Mouse (Mus musculus): ENCODE results near the gene Nckap5.

The Nckap5 gene

DNA sequence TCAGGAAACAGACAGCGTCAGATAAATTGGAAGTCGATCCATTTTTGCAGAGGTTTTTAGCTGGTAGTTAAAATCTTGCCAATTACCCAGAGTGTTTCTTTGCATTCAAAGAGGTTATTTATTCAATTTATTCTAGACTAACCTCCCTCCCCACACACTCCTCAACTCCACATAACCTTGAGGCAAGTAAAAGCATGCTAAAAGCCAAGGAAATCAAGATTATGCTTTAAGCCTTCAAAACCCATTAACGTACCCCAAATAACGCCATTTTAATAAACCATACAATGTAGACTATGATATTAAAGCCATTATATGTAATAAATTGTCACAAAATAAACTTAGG lies 129.7 kb downstream of the Nckap5 start:
- no peak for DNase-seq (ENCODE audit: low read depth, low spot score)

DNA sequence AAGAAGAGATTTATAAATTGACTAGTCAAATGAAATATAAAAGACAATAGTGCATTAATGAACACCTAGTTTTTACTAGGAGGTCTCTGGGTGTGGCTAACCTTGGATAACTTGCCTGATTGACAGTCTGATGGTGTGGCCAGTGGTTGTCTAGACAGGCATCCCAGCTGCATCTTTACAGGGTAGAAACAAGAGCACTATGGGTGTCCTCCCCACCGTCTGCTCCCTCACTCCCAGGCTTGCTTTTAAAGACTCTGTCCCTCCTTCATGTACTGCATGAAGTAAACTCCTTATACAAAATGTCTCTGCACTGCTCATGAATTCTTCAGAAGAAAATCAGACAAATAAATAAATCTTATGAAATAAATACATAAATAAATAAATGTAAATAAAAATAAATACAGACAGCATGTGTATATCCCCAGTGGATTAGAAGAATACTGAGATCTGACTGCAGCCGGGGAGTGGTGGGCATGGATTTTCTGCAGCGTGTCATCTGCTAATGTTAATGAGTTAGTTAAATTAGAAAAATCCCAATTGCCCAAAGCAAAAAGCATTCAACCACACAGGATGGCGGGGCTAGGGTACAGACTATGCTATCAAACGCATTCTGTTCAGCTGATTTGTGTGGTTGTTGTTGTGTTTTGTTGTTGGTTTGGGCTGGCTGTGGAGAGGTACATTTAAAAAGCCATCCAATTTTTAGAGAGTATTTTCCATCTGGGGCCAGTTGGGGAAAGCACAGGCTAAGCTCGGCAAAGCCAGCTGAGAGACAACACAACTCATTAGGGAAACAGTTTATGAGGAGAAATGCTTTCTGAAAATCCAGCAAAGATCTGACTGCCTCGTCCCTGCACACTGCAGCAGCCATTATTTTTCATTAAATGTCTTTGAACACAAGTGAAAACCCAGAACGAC lies 130.3 kb downstream of the Nckap5 start:
- DNase-seq (ENCODE audit: low read depth, low spot score) = no peak

DNA sequence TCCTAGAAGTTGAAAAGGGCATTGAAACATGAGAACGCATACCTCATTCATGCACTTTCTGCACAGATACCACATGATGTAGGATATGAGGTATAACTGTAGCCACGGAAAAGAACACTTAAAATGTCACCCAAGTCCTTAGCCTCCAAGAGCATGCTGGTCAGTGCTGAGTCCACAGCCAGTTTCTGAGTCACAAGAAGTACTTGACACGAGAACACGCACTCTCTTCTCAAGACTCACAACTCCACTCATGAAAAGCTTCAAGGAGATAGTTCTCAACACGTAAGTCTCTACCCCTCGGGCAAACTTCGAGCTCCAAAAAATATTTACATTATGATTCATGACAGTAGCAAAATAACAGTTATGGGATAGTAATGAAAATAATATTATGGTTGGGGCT lies 137.0 kb downstream of the Nckap5 start:
- DNase-seq (ENCODE audit: low read depth, low spot score) = no peak

DNA sequence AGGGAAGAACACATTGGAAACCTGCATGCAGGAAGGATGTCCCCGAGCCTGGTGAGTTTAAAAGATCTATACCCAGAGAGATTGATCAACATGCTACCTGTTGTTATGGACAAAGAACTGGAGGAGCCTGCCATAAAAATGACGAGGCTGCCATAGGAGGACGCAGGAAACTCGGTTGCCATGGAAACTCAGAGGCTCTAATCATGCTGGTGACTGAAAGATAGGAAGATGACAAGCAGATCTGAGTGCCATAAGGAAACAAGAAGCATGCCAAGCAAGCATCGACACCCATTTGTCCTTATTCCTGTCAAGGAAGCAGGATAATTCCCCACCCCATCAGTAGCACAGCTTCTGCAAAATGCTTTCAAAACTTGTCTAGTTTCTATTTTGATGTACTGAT lies 142.0 kb downstream of the Nckap5 start:
- DNase-seq (ENCODE audit: low read depth, low spot score) = no peak

DNA sequence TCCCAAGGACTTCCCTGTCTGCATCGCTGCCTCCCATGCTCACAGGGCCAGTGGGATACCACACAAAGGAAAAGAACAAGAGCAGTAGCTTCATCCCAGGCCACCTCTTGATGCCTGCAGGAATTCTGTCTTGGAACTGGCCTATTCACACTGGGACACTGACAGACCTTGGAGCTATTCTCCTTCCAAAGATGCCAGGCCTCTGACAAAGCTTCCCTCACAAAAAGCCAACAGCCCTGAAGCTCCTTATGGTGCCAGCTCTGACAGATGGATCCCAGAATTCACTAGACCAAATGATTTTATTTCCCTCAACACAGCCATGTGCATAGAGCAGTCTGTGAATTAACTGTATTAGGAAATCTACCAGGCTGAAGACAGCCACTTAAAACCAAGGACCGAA lies 143.9 kb downstream of the Nckap5 start:
- no peak for DNase-seq (ENCODE audit: low read depth, low spot score)

DNA sequence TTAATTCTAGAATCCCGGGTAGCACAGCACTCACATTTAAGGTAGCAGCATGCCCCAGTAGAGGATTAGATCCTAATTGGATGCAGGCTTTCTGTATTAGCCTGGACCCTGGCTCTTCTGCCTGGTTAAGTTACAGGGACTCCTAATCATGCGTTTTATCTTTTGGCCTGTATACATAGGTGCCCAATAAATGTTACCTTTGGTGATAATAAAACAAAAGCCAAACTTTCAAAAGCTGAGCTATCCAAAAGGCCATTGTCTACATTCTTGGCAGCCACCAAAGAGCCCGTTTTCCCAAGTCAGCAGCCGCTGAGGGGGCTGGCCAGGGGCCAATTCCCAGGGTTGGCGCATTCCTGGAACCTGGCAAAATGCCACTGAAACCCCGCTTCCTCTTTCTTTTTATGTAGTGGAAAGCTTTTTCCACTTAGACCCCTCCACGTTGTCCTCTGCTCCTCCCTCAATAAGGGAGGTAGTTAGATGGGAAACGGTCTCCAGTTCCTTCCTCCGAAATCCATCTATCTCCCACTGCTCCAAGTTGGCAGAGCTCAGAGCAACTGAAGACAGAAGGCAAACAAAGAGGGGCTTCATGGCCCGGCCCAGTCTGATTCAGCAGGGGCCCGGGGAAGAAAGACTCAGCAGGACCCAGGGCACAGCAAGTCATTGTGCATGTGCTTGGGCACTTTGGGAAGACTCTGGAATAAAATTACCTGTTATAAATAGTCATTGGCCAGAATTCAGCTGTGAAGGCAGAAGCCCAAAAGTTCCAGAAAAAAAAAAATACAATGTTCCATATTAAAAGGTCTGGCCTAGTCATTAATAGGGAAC lies 146.8 kb downstream of the Nckap5 start:
- no peak for DNase-seq (ENCODE audit: low read depth, low spot score)

DNA sequence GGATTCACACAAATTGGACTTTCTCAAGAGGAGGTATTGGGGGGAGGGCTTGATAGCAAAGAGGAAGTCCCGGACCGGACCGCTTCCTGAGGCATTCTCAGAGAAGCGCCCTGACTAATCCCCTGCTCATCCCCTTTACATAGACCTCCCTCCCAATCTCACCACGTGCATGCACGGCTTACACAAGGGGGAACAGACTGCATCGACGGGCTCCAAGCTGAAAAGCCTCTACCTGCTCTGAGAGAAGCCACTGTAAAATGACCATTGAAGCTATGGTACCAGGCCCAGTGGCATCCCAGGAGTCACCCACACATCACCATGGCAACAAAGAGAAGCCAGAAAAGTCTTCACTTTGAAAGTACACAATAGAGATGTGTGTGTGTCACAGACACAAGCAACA lies 148.8 kb downstream of the Nckap5 start:
- no peak for DNase-seq (ENCODE audit: low read depth, low spot score)

DNA sequence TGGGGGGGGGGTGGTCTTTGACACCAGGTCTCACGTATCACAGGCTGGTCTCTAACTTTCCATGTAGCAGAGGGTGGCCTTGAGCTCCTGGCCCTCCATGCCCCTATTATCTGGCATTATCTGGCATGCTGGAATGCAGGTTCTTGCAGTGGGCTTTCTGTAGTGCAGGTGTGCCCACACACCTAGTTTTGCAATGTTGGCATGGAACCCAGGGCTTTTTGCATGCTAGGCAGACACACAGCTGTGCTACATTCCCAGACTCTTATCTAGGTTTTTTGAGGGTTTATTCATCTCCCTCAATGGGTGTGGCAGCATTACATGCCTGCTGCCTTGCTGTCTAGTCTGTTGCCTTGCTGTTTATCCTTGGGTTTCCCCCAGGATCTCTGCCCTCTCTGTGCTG lies 151.3 kb downstream of the Nckap5 start:
- DNase-seq (ENCODE audit: low read depth, low spot score) = no peak

DNA sequence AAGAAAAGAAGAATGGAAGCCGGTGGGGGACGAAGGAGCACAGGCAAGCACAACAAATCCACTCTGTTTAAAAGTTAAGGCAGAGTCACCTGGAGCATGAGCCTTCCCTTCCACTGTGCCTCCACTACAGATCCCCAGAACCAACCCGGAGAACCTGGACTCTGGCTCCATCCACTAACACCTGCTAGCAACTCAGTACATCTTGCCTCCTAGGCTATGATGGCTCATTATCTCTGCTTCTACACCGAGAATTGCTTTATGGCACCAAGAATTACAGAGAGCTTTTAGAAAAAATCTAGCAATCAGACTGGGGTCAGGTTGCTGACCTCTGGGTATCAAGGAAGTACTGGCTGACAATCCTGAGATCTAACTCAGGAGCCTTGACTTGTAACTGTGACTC lies 153.3 kb downstream of the Nckap5 start:
- DNase-seq (ENCODE audit: low read depth, low spot score) = no peak

DNA sequence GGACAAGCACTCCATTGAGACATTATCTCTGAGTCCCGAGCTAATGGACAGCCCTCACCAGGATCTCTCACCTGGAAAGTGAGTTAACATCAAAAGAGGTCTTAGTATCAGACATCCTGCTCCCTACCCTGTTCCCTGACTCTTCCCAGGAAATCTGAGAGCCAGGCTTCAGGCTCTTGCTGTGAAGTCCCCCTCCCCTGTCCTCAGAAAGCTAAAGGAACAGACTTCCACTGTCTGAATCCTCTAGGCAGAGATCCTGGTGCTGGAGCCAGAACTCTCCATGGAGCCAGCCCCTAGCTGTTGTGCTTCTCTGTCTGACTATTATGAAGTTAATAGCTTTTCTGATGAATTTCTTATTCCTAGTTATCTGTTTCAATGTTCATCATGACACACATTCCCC lies 153.8 kb downstream of the Nckap5 start:
- DNase-seq (ENCODE audit: low read depth, low spot score) = no peak

DNA sequence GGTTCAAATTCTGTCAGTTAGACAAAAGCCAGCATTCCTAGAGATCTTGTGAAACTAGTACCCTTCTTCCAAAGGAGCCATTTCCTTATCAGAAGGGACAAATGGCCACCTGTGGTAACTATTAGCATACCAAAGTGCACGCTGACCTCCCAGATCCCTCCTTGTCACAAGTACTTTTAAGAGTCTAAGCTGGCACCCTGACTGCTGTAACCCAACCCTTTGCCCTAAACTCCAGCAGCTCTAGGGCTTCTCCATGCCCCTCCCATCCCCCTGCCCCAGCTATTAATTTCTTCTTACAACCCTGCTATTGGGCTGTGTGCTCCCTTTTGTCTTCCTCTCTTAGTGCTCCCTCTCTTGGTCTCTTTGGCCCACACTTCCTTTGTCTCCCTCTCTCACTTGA lies 155.5 kb downstream of the Nckap5 start:
- no peak for DNase-seq (ENCODE audit: low read depth, low spot score)

DNA sequence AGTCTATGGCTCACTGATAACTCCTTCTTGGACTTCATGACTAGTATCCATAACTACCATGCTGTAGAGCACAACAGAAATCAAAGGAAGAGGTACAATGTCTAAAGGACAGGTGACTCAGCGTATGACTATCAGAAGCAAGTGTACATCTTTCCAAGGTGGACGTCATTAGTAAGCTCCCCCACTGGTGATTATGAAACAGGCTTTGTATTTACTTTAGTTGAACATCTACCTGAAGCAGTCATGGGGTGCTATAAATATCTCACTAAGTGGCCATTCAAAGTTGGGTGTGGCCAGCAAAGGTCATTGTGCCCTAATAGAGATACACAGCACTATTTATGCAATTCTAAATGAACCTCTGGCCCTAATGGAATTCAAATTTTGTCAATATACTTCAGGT lies 157.4 kb downstream of the Nckap5 start:
- DNase-seq (ENCODE audit: low read depth, low spot score) = no peak

DNA sequence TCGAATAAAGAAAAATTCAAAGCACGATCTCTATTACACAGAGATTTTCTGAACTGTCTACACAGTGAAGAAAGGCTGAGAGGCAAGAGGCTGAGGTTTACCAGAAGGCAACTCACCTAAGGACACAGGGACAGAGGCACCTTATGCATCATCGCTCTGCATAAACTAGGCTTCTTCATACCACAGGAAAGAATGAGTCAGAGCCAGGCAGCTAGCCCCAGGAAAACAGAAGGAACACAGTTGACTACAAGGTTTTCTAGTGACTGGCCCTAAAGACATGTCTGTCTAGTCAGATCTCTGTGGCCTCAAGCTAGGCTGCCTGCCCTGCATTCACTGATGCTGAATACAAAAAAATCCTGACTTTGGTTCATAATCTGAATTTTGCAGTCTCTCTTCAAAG lies 160.1 kb downstream of the Nckap5 start:
- no peak for DNase-seq (ENCODE audit: low read depth, low spot score)

DNA sequence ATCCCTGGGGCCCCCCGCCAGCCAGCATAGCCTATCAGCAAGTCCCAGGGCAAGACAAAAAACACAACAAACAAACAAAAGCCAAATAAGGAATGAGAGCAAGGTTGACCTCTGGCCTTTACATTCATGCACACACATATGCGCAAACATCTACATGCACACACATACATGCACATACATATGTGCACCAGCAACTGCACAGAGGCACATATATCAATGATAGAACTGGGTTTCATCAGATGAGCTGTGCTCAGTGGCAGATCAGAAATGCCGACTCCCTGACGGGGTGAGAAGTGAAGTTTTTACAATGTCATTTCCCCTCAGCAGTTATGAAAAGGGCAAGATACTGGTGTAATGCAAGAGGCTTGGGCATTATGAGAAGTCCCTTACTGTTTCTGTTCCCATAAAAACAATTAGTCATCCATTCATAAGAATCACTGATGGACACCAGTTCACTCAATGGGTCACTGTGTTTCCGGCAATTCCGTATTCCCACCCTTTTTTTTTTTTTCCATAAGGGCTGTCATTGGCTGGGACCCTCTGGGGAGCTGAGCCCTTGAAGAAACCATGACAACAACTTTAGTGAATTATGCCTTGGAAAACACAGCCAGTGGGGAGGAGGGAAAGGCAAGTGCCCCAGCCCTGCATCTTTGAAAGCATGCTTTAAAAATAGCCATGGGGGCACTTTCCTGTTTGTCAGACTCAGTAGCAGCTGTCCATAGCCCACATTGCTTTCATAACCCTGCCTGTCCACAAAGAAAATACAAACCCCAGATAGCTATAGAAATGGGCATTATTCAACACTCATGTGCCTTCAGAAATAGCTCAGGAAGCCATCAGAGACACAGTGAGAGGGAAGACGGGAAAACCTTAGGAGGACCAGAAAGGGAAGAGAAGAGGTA lies 170.2 kb downstream of the Nckap5 start:
- DNase-seq (ENCODE audit: low read depth, low spot score) = peak; percentile 20

DNA sequence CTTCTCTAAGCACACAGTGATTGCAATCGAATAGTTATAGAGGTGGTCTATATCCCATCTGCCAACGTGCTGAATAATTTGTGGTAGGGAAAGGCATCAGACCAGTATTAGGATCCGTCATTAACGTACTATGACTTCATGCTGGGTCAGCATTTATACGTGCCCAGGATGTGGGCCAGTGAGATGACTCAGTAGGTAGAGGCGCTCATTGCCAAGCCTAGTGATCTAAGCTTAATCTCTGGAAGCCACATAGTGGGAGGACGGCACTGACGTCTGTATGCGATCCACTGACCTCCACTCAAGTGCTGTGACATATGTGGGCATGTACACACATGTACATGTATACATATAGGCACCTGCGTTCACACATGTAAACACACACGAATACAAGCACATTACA lies 171.9 kb downstream of the Nckap5 start:
- DNase-seq (ENCODE audit: low read depth, low spot score) = no peak

DNA sequence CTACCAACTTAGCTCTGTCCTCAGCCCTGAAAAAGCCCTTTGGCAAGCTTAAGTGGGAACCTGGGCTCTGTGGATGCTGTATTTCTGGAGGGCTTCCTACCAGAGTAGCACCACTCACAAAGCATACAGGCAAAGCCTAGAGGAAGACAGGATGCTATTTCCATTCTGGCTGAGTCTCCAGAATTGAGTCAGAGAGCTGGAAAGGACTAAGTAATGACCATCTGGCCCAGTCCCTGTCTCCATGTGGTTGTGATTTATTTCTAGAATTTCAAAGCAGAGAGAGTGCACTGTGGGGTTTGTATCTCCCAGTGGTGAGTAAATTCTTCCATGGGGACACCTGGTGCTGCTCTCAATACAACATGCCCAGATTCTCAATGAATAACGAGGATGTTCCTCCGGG lies 174.4 kb downstream of the Nckap5 start:
- DNase-seq (ENCODE audit: low read depth, low spot score) = peak; percentile 52

DNA sequence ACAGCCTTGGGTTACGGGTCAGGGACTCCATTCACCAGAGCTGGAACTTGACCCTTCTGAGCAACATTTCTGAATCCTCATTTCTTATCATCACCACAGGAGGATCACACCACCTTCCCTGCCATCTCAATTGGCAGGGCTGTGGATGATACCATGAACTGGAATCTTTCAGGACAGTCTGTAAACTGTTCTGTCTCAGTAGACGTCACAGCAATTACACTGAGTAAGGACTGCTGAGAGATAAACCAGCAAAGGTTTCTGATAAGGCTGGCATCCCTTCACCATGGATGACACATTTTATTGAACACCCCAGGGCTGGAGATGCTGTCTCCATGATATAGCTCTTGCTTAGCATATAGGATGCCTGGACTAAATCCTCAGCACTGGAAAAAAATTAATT lies 178.5 kb downstream of the Nckap5 start:
- DNase-seq (ENCODE audit: low read depth, low spot score) = no peak

DNA sequence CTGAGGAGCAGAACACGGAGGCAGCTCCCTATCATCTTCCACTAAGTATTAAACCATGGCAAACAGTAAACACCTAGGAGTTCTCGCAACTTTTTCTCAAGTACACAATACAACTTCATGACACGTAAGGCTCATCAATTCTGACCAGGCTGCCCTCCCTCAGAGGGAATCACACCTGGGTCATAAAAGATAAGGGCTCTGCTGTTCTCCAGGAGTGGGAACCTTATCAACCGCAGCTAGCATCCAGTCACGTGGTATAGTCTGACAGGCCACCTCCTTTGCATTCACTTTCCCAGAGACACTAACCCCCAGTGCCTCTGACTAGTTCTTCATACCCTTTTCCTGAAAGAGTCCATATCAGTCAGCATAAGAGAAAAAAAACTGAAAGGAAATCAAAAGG lies 179.8 kb downstream of the Nckap5 start:
- no peak for DNase-seq (ENCODE audit: low read depth, low spot score)

DNA sequence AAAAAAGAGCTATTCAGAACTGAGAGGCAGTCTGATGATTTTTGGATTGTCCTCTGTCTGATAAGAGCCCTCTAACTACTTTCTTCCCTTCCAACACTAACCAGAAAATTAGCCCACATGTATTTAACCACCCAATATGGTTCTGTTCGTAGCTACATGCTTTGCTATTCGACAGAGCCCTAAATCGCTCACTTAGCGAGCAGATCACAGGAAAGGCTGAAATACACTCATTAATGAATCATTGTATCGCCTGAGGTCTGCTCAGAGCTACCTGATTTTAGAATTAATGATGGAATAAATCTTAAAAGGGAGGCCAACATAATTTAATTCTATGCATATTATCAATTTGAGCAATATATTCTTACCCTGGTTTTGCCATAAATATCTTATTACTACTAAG lies 187.8 kb downstream of the Nckap5 start:
- DNase-seq (ENCODE audit: low read depth, low spot score) = no peak

DNA sequence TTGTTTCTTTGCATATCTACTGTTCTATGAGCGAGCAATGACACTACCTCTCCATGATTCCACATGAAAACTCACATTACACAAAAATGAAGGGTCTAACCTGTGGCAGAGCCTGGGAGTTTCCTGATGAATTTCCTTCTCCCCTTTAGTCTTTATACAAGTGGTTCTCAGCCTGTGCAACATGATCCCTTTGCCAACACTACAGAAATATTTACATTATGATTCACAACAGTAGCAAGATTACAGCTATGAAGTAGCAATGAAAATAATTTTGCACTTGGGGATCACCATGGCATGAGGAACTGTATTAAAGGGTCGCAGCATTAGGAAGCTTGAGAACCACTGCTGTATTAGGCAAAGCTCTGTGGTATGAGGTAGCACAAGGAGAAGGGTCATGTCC lies 191.1 kb downstream of the Nckap5 start:
- DNase-seq (ENCODE audit: low read depth, low spot score) = no peak

DNA sequence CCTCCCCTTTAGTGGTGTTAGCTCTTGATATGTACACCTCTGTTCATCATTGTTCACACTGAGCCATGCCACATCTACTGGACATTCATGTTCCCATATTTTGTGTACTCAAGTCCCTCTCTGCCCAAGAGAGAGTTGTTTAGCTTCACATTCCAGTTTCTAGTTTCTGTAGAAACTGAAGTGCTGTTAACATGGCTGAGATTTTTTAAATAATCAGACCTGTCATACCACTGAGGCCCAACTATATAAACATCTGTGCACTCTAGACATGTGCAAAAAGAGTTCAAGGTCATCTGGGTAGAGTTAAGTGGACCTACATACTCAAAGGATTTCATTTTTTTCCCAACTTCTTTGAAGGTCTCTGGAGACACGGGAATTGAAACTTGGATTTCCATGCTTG lies 193.1 kb downstream of the Nckap5 start:
- DNase-seq (ENCODE audit: low read depth, low spot score) = no peak

DNA sequence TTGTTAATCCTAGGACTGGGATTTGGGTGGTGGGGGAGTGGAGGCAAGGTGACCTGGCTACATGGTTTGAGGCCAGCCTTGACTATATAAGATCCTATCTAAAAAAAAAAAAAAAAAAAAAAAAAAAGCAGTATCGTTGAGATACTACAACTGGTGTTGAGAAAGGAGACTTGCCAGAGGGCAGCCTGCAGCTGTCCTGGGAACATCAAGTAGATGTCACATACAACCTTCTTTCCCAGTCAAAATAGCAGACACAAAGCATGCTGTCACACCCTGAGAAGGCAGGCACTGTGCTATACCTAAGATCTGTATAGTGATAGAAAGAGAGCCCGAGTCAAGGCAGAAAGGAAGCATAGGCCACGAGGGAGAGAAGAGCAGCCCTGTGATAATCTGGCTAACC lies 204.4 kb downstream of the Nckap5 start:
- no peak for DNase-seq (ENCODE audit: low read depth, low spot score)

Data from brain, embryonic 18.5 days (tissue).